Mouse (Mus musculus) neural tube, embryonic 12.5 days (tissue): ENCODE data around the gene Pom121l2. TPM values are rescaled to one million over a fixed set of nuclear protein-coding genes. Genes with fewer than 3 reads are reported as not detected.

Source experiments
- ATAC-seq: fragments of 200-750 bp; cut with Nextera tagmentation; 2 replicates; pipeline ENCODE4 v1.8.0; 2017; ENCODE audit warnings: low read depth, mild to moderate bottlenecking, moderate TSS enrichment, moderate library complexity; ENCODE audit not compliant: low FRiP score
- H3K27ac ChIP-seq: fragments of 300-500 bp; sonication (generic); 2 replicates; pipeline ENCODE4 v1.5.1; 2016
- H3K27me3 ChIP-seq: fragments of 300-500 bp; sonication (generic); replicated peaks from 2 replicates; pipeline ENCODE4 v1.6.1; 2016; ENCODE audit warnings: mild to moderate bottlenecking
- H3K36me3 ChIP-seq: fragments of 300-500 bp; sonication (generic); 2 replicates; pipeline ENCODE4 v1.6.1; 2016; ENCODE audit warnings: mild to moderate bottlenecking
- H3K4me1 ChIP-seq: fragments of 300-500 bp; sonication (generic); 2 replicates; pipeline ENCODE4 v1.6.1; 2016
- H3K4me2 ChIP-seq: fragments of 300-500 bp; sonication (generic); replicated peaks from 2 replicates; pipeline ENCODE4 v1.6.1; 2016; ENCODE audit warnings: mild to moderate bottlenecking
- H3K4me3 ChIP-seq: fragments of 300-500 bp; sonication (generic); 2 replicates; pipeline ENCODE4 v1.5.1; 2016
- H3K9ac ChIP-seq: fragments of 300-500 bp; sonication (generic); 2 replicates; pipeline ENCODE4 v1.6.1; 2016; ENCODE audit warnings: mild to moderate bottlenecking
- H3K9me3 ChIP-seq: fragments of 300-500 bp; sonication (generic); 2 replicates; pipeline ENCODE4 v1.6.1; 2016; ENCODE audit warnings: mild to moderate bottlenecking
- WGBS: fragments of 180-500 bp; shearing (Covaris S2); methylation state at CpG from one replicate; pipeline ENCODE4 v1.1.7; 2016; 5-methylcytosine and 5-hydroxymethylcytosine counted together
- polyA plus RNA-seq: library from polyadenylated mRNA; unstranded; fragments of >200 nt; fragmentation: Nextera tagmentation; extraction: Ambion mirVana; gene quantifications from 2 replicates; pipeline ENCODE4 v1.2.1, GENCODE M21; 2016

Gene Pom121l2
- polyA plus RNA-seq, 1 experiment from 2014 or later: not detected

GRCm38 (mm10) chr13:22007872-22008271 lies 26.9 kb downstream of the Pom121l2 start:
- H3K4me2 ChIP-seq: no peak overlapping the region
- H3K4me1 ChIP-seq: peaks cover 16% of the 10 kb centered on the region
- H3K36me3 ChIP-seq: no peaks in the 10 kb centered on the region
- no peak overlapping the region for H3K9ac ChIP-seq
- H3K4me3 ChIP-seq: no peak overlapping the region
- 52% methylated on average over 7 of the region's 7 CpGs for WGBS
- H3K9me3 ChIP-seq: no peaks in the 10 kb centered on the region
- no peak for ATAC-seq
- peaks cover 95% of the 10 kb centered on the region for H3K27me3 ChIP-seq
- H3K27ac ChIP-seq: no peak overlapping the region

- Histone ChIP-seq H3K9ac (no peak overlapping the region), H3K27me3 (peaks cover 92% of the 10 kb centered on the region), H3K9me3 (no peaks in the 10 kb centered on the region), H3K4me3 (no peak overlapping the region), H3K27ac (no peak overlapping the region), H3K4me2 (no peak overlapping the region), H3K36me3 (no peaks in the 10 kb centered on the region), H3K4me1 (peaks cover 16% of the 10 kb centered on the region)
- no peak for ATAC-seq
- 69% methylated on average over 3 of the region's 3 CpGs for WGBS
Measured at GRCm38 (mm10) chr13:22008707-22009106, 27.7 kb downstream of the Pom121l2 start.

- H3K9me3 ChIP-seq: no peaks in the 10 kb centered on the region
- H3K27me3 ChIP-seq: peaks cover 92% of the 10 kb centered on the region
- H3K9ac ChIP-seq: no peak within 1 kb of the TSS
- H3K36me3 ChIP-seq: no peaks in the 10 kb centered on the region
- H3K4me1 ChIP-seq: peaks cover 16% of the 10 kb centered on the region
- no peak within 1 kb of the TSS for H3K27ac ChIP-seq
- H3K4me2 ChIP-seq: no peak within 1 kb of the TSS
- no peak for ATAC-seq
- WGBS: 31% methylated on average over 5 of the region's 7 CpGs
- no peak within 1 kb of the TSS for H3K4me3 ChIP-seq
Measured at GRCm38 (mm10) chr13:22009642-22010041, 28.6 kb downstream of the Pom121l2 start, which contains the start of gene Prss16. Gene Prss16, minus strand, starts transcription at chr13:22009742.

DNA sequence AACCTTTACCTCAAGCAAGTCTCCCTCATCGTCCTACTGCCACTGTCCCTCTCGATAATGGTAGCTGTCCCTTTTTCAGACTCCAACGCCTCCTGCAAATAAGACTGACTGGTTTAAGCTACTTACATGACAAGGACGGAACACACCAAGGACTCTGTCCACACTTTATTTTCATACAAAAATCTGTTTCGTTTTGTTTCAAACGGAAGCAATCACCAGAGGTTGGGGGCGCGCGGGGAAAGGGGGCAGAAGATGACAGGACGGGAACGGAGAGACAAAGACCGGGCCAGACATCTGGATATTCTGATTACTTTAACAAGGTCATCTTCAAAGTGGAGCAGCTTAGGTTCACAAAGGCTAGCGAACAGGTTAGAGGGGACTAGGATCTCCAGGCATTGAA lies 32.7 kb downstream of the Pom121l2 start:
- H3K27me3 ChIP-seq: peaks cover 77% of the 10 kb centered on the region
- H3K36me3 ChIP-seq: no peaks in the 10 kb centered on the region
- H3K9me3 ChIP-seq: no peaks in the 10 kb centered on the region
- H3K4me1 ChIP-seq: no peaks in the 10 kb centered on the region
- 19% methylated on average over 13 of the region's 13 CpGs for WGBS
- ATAC-seq: no peak
- H3K27ac ChIP-seq: no peak overlapping the region
- no peak overlapping the region for H3K4me3 ChIP-seq
- no peak overlapping the region for H3K9ac ChIP-seq
- H3K4me2 ChIP-seq: no peak overlapping the region

GRCm38 (mm10) chr13:22014411-22014845 lies 33.4 kb downstream of the Pom121l2 start:
- Histone ChIP-seq H3K4me3 (no peak overlapping the region), H3K9ac (no peak overlapping the region), H3K9me3 (no peaks in the 10 kb centered on the region), H3K4me1 (no peaks in the 10 kb centered on the region), H3K4me2 (peak overlapping the region; percentile 37; the same call in 1 of the 2 replicates), H3K27ac (no peak overlapping the region), H3K36me3 (no peaks in the 10 kb centered on the region), H3K27me3 (peaks cover 77% of the 10 kb centered on the region)
- ATAC-seq: no peak
- WGBS: 13% methylated on average over 17 of the region's 17 CpGs

DNA sequence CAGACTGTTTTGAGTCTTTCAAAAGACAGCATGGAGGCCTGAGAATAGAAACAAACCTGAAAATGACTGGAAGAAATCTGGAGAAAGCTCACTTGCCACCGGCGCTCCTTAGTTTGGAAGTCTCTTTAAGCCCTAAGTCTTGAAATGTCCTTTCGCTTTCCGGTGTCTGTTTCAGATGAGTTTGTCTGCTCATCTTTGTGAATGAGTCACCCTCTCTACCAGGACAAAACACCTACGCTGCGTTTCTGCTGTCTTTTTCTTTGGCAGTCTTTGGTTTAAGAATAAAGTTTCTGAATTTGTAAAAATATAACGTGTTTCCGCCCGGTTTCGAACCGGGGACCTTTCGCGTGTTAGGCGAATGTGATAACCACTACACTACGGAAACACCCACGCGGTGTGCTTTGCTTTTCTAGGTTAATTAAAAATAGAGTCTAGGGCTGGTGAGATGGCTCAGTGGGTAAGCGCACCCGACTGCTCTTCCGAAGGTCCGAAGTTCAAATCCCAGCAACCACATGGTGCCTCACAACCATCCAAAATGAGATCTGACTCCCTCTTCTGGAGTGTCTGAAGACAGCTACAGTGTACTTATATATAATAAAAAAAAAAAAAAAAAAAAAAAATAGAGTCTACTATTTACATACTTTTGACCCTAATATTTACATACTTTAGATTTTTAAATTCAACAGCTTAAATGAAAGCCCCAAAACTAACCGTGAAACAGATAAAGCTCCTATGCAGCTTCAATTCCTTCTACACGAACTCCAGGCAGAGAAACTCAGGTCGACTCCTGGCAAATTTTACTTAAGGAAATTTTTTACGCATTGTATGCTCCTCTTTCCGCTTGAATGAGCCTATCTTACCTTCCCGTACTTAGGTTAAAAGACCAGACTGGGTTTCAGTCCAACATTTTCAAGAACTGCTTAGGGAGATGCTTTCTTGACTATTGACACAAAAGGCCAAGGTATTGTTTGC lies 34.8 kb downstream of the Pom121l2 start:
- H3K27me3 ChIP-seq: peaks cover 69% of the 10 kb centered on the region
- no peaks in the 10 kb centered on the region for H3K36me3 ChIP-seq
- H3K9ac ChIP-seq: no peak overlapping the region
- ATAC-seq: peak; percentile 53; the same call in 1 of the 2 replicates
- no peaks in the 10 kb centered on the region; the same call in 1 of the 2 replicates for H3K4me1 ChIP-seq
- no peaks in the 10 kb centered on the region for H3K9me3 ChIP-seq
- WGBS: 17% methylated on average over 27 of the region's 27 CpGs
- H3K4me2 ChIP-seq: no peak overlapping the region
- H3K4me3 ChIP-seq: no peak overlapping the region
- H3K27ac ChIP-seq: no peak overlapping the region

DNA sequence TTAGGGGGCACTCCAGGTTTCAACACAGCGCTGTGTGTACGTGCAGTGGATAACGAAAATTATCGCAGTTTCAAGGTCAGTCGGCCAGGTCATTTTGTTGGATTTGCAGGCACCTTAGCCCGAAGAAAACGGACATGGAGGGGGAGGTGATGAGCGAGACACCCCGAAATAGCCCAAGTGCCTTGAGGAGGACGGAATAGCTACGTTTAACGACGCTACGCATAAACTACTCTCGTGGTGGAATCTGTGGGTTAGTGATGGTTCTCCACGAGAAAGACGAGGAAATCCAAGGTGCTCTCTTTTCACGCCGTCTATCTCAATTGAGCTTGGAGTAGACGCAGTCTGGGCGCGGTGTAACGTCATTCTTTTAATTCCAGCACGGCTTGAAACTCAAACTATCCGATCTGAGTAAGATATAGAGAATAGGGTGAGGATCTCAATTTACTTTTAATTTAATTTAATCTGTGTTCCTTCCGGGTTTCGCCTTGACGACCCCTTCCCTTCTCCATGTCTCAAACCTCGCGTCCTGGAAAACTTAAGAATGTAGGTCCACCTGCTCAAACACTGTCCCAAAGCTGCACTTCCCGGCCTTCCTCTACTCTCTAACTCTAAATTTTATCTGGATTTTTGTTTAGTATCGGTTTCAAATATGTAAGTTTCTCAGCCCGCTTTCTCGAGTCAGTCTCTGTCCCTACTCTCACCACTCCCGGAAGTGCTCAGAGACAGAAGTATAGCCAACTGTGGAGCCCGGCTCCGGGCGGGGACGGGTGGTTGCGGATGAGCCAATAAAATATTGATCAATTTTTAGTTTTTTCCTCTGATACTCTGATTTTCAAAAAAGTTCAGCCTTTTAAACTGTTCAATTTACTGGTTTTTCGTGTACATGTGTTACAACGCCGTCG lies 39.2 kb downstream of the Pom121l2 start:
- ATAC-seq: no peak
- no peak overlapping the region for H3K27ac ChIP-seq
- peak overlapping the region; percentile 40 for H3K4me3 ChIP-seq
- under 1% methylated on average over 44 of the region's 44 CpGs for WGBS
- H3K4me2 ChIP-seq: peak overlapping the region; percentile 67
- H3K27me3 ChIP-seq: peaks cover 36% of the 10 kb centered on the region
- no peaks in the 10 kb centered on the region for H3K36me3 ChIP-seq
- H3K4me1 ChIP-seq: no peaks in the 10 kb centered on the region; the same call in 1 of the 2 replicates
- H3K9ac ChIP-seq: 0 out of 2 replicates have a peak overlapping the region, but pooled peaks have one; percentile 35
- H3K9me3 ChIP-seq: no peaks in the 10 kb centered on the region

GRCm38 (mm10) chr13:22020901-22021339 lies 39.9 kb downstream of the Pom121l2 start:
- no peak overlapping the region for H3K9ac ChIP-seq
- no peaks in the 10 kb centered on the region; the same call in 1 of the 2 replicates for H3K4me1 ChIP-seq
- no peaks in the 10 kb centered on the region for H3K9me3 ChIP-seq
- ATAC-seq: peak; percentile 59; the same call in 1 of the 2 replicates
- H3K4me2 ChIP-seq: peak overlapping the region; percentile 67
- no peaks in the 10 kb centered on the region for H3K36me3 ChIP-seq
- H3K27ac ChIP-seq: no peak overlapping the region
- H3K4me3 ChIP-seq: peak overlapping the region; percentile 42
- WGBS: under 1% methylated on average over 8 of the region's 8 CpGs
- peaks cover 30% of the 10 kb centered on the region for H3K27me3 ChIP-seq

GRCm38 (mm10) chr13:22021581-22021980 lies 40.6 kb downstream of the Pom121l2 start:
- no peaks in the 10 kb centered on the region for H3K9me3 ChIP-seq
- H3K4me2 ChIP-seq: peak overlapping the region; percentile 67
- no peaks in the 10 kb centered on the region; the same call in 1 of the 2 replicates for H3K4me1 ChIP-seq
- WGBS: under 1% methylated on average over 11 of the region's 11 CpGs
- peak overlapping the region; percentile 42 for H3K4me3 ChIP-seq
- ATAC-seq: no peak
- H3K27ac ChIP-seq: no peak overlapping the region
- peak overlapping the region; percentile 5; the same call in 1 of the 2 replicates for H3K9ac ChIP-seq
- peaks cover 25% of the 10 kb centered on the region for H3K27me3 ChIP-seq
- no peaks in the 10 kb centered on the region for H3K36me3 ChIP-seq

DNA sequence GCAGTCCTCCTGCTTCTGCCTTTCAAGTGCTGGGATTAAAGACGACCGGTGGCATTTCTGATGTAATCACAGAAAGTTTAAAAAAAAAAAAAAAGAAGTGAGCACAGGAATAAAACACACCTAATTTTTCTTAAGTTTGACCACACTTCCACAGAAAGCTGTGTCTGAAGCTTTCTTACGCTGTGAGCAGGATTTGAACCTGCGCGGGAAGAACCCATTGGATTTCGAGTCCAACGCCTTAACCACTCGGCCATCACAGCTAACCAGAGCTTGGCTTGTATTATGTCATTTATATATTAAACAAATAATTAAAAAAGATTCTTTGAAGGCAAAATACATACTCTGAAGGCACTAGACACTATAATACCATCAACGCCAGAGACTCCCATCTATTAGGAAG lies 41.2 kb downstream of the Pom121l2 start:
- peak overlapping the region; percentile 67 for H3K4me2 ChIP-seq
- no peaks in the 10 kb centered on the region for H3K36me3 ChIP-seq
- peak overlapping the region; percentile 42 for H3K4me3 ChIP-seq
- no peaks in the 10 kb centered on the region for H3K9me3 ChIP-seq
- no peak overlapping the region for H3K27ac ChIP-seq
- under 1% methylated on average over 9 of the region's 9 CpGs for WGBS
- ATAC-seq: peak; percentile 70
- H3K9ac ChIP-seq: no peak overlapping the region
- H3K27me3 ChIP-seq: peaks cover 24% of the 10 kb centered on the region
- H3K4me1 ChIP-seq: no peaks in the 10 kb centered on the region; the same call in 1 of the 2 replicates

- H3K27me3 ChIP-seq: no peaks in the 10 kb centered on the region
- H3K36me3 ChIP-seq: no peaks in the 10 kb centered on the region
- 1% methylated on average over 35 of the region's 35 CpGs for WGBS
- H3K9me3 ChIP-seq: no peaks in the 10 kb centered on the region
- H3K4me1 ChIP-seq: no peaks in the 10 kb centered on the region
- peak overlapping the region; percentile 37 for H3K4me3 ChIP-seq
- ATAC-seq: no peak
- H3K27ac ChIP-seq: no peak overlapping the region
- peak overlapping the region; percentile 30; the same call in 1 of the 2 replicates for H3K9ac ChIP-seq
- H3K4me2 ChIP-seq: peak overlapping the region; percentile 61
Measured at GRCm38 (mm10) chr13:22026058-22027031, 45.4 kb downstream of the Pom121l2 start.
